Mouse (Mus musculus) 3134 (cell line): ENCODE results near the gene Azgp1.
"Not testable (repeated sequence)": the region's sequence is repeated elsewhere in the genome, so short reads cannot be mapped to it uniquely, and the experiment has no call there.

ENCODE experiments used
- DNase-seq: peaks from one replicate; pipeline ENCODE4 v3.0.0-alpha.2; 2011; ENCODE audit warnings: low spot score; ENCODE audit not compliant: insufficient read length; ENCODE audit errors: extremely low read depth

Gene Azgp1

DNA sequence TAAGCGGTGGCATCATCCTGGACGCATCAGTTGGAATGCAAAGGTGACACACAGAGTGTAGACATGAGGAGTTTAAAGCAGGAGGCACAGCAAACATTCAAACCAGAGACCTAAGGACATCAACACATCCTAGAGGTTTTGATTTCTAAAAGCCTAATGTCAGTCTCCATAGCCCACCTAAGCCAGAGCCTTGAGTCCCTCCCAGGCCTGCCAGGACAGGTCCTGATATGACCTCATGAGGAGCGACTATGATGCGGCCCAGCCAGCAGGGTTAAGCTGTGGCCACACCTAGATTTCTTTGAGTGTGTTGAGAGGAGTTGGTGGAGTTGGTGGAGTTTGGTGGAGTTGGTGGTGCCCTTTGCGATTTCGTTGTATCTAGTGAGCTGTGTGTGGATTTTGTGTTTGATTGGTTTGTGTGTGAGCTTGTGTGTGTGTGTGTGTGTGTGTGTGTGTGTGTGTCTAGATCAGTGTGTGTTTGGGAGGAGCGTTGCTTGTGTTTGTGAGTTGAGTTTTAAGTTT lies 39.7 kb downstream of the Azgp1 start, which contains the start of the genes Smok3a and Smok3b:
Smok3a (plus strand) TSS at position 301 of the 519 bp plus-strand sequence.
Smok3b (plus strand) TSS at position 469 of the 519 bp plus-strand sequence.
- not testable (repeated sequence) for DNase-seq
